In the genomic region with DNA sequence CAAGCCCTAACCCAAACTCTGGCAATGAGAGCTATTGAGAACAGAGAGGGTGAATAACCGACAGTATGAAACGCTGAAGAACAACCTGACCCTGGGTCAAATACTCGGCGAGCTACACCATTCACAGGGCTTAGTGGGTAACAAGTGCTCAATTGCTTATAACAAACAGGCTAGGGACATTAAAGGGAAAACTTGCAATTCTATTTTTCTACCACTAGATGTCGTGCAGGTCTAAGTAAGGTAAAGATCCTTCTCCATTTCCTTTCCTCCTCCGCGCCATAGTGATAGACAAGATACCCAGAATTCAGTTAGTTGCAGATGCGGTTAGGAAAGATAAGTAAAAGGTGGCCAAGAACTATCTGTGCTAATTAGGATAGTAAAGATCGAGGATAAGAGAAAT, we compare ENCODE assay signal across 9 mouse cellular contexts. TPM values are rescaled to one million over a fixed set of nuclear protein-coding genes. Genes with fewer than 3 reads are reported as not detected.
DNase-seq lines count a peak whose midpoint lies in the region; ATAC-seq and TF ChIP-seq lines count a peak whose summit lies in the region.
"Had no signal": no experiment of that assay in that cellular context is flagged by ENCODE, and none has a peak within 500 bp of the region (broad histone marks: within the 10 kb centered on the region; RNA-seq: fewer than 3 reads in every experiment).

No protein-coding gene starts in this region.

- ATAC-seq in liver, embryonic 14.5 days (ENCODE audit: insufficient read depth), result no peak
- ATAC-seq in common myeloid progenitor, adult 5-6 weeks (replicated peaks; ENCODE audit: low read depth, poor library complexity, severe bottlenecking), result peak; percentile 85

- H3K36me3 ChIP-seq in liver, embryonic 14.5 days (replicated peaks; ENCODE audit: control insufficient read depth, insufficient read depth, low read depth), result no peaks in the 10 kb centered on the region
- H3K36me3 ChIP-seq: heart, embryonic 15.5 days had no signal

- no peak for TF ChIP-seq EP300 in liver, embryonic 14.5 days (IDR thresholded peaks at IDR 0.05; ENCODE audit: low read depth)

- TF ChIP-seq CTCF in liver, embryonic 14.5 days (IDR thresholded peaks at IDR 0.05; ENCODE audit: low read depth), result peak; percentile 67

- H3K27me3 ChIP-seq in liver, embryonic 14.5 days (ENCODE audit: control insufficient read depth, insufficient read depth, low read length), result no peaks in the 10 kb centered on the region; the same call in none of the 2 replicates

- no peaks in the 10 kb centered on the region; the same call in 1 of the 2 replicates for H3K9me3 ChIP-seq in liver, embryonic 14.5 days (ENCODE audit: control insufficient read depth, low read length)
- H3K9me3 ChIP-seq: heart, embryonic 15.5 days had no signal

- H3K27ac ChIP-seq in liver, embryonic 14.5 days, result no peak overlapping the region
- H3K27ac ChIP-seq: heart, embryonic 15.5 days had no signal

- no peak overlapping the region for H3K4me3 ChIP-seq in liver, embryonic 14.5 days (ENCODE audit: insufficient read depth in 1 of 2, low read depth in 2 of 2, low read length in 2 of 2)
- H3K4me3 ChIP-seq: heart, embryonic 15.5 days had no signal

- no peak overlapping the region for H3K4me2 ChIP-seq in liver, embryonic 14.5 days (ENCODE audit: low read depth)
- H3K4me2 ChIP-seq: heart, embryonic 15.5 days had no signal

- 8% methylated on average over 9 of the region's 9 CpGs for whole genome bisulfite sequencing in liver, embryonic 14.5 days (ENCODE audit: insufficient replicate concordance)

- H3K4me1 ChIP-seq in liver, embryonic 14.5 days (replicated peaks; ENCODE audit: control insufficient read depth in 2 of 2, insufficient read depth in 2 of 2, low read length in 1 of 2), result no peaks in the 10 kb centered on the region
- H3K4me1 ChIP-seq: heart, embryonic 15.5 days had no signal

- peak; percentile 25 for DNase-seq in cerebellum, adult 8-10 months
- no peak for DNase-seq in cerebellum, adult 11 months
- no peak for DNase-seq in liver, embryonic 14.5 days (ENCODE audit: low read depth in 3 of 3, low spot score in 3 of 3)
- DNase-seq in liver, result no peak
- peak; percentile 42 for DNase-seq in naive thymus-derived CD4-positive, alpha-beta T cell, adult 2 months (ENCODE audit: low read depth)
- no peak for DNase-seq in urinary bladder, postnatal 25 days (ENCODE audit: low spot score)
- no peak for DNase-seq in natural killer cell, adult 2 months (ENCODE audit: low spot score in 2 of 2)

- H3K9ac ChIP-seq in liver, embryonic 14.5 days (replicated peaks), result no peak overlapping the region
- H3K9ac ChIP-seq: heart, embryonic 15.5 days had no signal

RNA-seq across cellular contexts. Expression of gene Marveld3, which starts 8.3 kb away (rescaled TPM):
- polyA plus RNA-seq in liver, embryonic 14.5 days (2012; rRNA removed), result 0.02 and 0.04 TPM in 2 replicates
- 0.09 TPM in 1 of 2 replicates, not detected in the other for polyA plus RNA-seq in liver, embryonic 14.5 days (2014; fragmentation: Nextera tagmentation; extraction: Ambion mirVana)
- total RNA-seq in common myeloid progenitor, adult 5-6 weeks (2017), result not detected in 2 replicates

RNA-seq across cellular contexts. Expression of gene Tat, which starts 19.9 kb away (rescaled TPM):
- 0.25 TPM in 2 replicates for polyA plus RNA-seq in liver, embryonic 14.5 days (2012; rRNA removed)
- polyA plus RNA-seq in liver, embryonic 14.5 days (2014; fragmentation: Nextera tagmentation; extraction: Ambion mirVana), result 0.13 and 0.27 TPM in 2 replicates
- not detected in 2 replicates for total RNA-seq in common myeloid progenitor, adult 5-6 weeks (2017)

Comparison
In these comparisons a context has a peak if more than half of its experiments do, and no peak if none do; other contexts are left out.
1. DNase-seq: peak in cerebellum, adult 8-10 months (single experiment) and naive thymus-derived CD4-positive, alpha-beta T cell, adult 2 months (single experiment); none in cerebellum, adult 11 months (single experiment), liver, embryonic 14.5 days (0 of 3), liver (single experiment), urinary bladder, postnatal 25 days (single experiment) and natural killer cell, adult 2 months (0 of 2).